Mouse (Mus musculus) adrenal gland, postnatal 14 days (tissue): ENCODE measurements around the gene Eng. TPM values are rescaled to one million over a fixed set of nuclear protein-coding genes. Genes with fewer than 3 reads are reported as not detected.

Source experiments
- DNase-seq: peaks from one replicate; pipeline ENCODE4 v3.0.0; 2021; ENCODE audit warnings: mixed read lengths
- total RNA-seq: library from RNA; stranded (reverse); gene quantifications from 2 replicates; pipeline ENCODE4 v1.2.3, GENCODE M21; 2021

Eng gene
- total RNA-seq, 1 experiment from 2014 or later = 106 TPM

DNA sequence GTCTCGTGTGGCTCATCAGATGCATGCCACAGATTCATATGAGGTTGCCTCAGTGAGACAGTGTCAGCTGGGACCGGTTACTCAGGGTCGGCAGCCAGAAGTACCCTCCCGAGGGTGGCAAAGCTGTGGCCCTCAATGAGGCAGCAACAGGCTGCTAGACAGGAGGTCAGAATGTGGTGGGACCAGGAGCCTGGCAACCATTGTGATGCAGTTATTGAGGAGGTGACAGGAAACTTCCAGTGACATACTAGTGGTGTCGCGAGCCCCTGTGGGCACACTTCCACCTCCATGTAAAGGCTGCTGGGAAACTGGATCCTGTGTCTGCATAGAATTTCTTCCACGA, 24.9 kb upstream of the Eng start, which contains the start of gene Ak1:
TSS of gene Ak1 (plus strand) at position 242 of the 343 bp plus-strand sequence.
- DNase-seq = no peak

DNA sequence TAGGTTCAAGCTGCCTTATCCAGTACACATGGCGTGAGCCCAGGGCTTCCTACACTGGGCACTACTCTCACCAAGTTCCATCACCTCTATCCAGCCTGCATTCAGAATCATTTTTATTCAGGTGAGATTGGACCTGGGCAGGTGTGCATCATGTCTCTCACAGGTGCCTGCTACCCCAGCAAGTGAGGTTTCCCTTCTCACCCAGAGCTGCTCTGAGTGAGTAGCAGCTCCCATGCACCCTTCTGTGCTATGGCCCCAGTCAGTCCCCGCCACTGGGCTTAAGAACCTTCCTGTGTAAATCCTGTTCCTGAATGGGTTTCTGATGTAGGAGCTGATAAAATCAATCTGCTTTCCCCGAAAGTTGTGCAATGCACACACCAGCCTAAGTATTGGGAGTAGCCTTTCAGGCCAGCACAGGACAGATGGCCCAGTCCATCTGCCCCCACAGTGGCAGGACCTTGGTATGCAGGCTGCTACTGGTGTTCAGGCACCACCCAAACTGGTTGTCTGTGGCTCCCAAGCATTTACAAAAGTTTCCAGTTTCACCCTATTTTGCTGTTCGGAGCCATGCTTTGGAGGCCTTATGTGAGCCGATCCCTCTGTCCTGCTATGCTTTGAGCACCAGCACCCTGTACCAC, 22.2 kb upstream of the Eng start:
- no peak for DNase-seq

DNA sequence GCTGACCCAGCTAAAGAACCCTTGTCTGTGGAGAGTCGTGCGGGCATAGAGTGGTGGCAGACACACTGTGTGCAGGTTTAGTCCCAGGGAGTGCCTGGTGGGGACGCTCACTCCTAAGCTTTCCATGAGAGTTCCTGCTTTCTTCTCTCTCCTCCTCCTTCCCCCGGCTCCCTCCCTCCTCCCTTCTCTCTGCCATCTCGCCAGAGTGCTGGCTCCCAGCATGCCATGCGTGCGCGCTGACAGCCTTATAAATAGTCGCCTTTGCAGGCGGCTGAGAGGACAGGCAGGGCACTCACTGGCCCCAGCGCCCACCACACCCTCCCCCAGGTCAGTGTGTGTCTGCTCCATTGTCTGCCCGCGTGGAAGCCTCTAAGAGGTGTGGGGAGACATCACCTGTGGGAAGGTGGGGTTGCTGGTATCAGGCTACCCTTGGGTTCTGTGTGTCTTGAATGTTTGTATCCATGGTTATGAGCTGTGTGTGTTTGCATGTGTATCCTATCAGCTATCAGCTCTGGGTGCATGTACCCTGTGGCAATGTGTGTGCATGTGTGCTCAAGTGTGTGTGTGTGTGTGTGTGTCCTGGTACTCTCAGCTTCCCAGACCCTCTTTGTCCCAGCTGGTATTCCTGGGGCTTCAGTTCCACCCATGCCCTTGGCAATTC, 21.1 kb upstream of the Eng start:
- peak; percentile 89 for DNase-seq

DNA sequence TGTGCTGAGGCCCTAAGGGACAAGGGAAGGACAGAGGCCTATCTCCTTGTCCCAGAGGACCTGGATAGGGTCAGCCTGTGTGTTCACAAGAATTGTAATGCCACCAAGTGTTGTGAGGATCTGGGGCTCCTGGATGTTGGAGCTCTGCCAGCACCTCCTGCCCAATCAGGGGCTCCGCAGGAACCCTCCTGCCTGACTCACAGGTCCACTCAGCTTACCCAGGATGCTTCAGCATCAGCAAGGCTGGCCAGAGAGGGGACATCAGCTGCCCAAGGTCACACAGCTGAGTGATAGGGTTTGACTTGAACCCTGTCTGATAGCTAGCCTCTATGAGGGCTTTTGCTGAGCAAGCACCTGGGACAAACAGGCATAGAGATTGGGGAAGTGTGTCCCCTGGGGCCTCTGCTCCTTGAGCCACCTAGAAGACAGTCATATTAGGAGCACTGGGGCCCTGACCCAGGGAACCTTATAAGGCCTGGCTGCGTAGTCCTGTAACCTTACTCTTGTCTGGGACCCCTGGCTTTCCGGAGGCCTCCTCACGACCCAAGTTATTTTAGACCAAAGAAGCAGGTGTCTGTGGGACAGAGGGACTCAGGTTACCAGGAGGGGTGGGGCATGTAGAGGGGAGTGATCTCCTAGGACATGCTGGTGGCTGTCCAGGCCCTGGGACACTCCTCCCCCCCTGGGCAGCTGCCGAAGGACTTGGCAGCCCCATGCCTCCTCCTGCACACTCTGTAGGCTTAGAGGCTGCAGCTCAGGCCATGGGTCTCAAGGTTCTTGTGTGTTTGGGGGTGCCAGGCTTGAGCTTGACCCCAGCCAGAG, 20.3 kb upstream of the Eng start:
- peak; percentile 89 for DNase-seq

DNA sequence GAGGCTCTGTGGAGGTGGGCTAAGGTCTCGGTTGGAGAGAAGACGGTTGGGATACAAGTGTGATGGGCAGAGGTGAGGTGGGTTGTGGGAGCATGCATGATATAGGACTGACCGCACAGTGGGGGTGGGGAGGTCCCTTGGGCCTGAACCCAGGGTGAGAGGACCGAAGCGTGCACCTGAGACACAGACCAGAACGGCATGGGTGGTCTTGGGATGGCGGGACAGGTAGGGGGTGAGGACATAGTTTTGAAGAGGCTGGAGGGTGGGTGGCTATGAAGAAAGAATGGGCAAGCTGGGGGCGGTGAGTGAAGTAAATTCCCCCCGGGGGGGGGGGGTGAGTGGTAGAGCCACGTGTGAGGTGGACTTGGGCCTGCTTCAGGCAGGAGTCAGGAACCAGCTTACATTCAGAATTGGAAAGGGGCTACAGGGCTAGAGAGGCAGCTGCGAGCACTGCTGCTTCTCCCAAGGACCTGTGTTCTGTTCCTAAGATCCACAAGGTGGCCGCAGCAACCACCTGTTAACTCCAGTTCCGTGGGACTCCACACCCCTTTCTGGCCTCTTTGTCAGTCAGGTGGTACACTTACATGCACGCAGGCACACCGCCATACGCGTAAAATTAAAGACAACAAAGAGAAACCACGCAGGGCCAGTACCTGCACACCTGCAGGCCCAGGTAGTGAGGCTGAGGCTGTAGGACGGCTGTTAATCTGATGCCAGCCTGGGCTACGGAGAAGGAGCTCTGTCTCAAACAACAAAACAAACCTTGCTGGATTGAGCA, 18.9 kb upstream of the Eng start:
- DNase-seq = no peak

DNA sequence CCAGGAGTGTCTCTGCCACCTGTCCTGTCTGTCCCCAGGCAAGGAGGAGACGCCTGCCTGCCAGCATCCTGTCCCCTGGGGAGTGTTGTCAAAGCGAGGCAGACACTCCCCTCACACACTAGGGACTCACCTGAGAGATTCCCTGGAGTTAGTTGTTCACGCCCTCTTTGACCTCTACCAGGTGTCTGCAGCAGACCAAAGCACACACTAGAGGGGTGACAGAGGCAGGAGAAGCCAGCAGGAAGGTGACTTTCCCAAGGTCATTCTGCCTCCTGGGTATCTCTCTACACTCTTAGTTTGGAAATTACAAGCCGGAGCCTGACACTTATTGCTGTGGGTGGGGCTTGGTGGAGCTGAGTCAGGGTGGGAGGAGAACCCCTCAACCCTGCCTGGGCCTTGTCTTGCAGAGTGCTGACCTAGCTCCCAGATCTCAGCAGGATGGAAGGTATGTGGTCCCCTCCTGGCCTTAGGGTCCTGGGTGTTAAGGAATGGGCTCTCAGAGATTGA, 18.3 kb upstream of the Eng start:
- peak; percentile 48 for DNase-seq

DNA sequence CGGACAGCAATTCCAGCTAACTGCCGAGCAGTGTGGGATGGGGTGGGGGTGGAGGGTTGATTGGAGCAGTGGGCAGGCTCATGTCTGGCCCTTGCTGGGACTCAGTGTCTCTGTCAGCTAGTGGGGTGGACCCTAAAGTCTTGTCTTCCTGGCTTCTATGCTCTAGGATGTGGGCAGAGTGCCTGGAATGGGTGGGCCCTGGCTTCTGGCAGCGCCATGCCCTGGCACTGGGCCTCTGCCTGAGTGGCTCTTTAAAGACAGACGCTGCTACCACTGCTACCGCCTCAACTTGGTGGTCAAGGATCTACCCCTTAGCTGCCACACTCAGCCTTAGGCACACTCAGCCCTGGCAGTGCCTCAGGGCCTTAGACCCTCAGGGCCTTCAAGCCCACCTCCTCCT, 17.7 kb upstream of the Eng start:
- DNase-seq = peak; percentile 83

DNA sequence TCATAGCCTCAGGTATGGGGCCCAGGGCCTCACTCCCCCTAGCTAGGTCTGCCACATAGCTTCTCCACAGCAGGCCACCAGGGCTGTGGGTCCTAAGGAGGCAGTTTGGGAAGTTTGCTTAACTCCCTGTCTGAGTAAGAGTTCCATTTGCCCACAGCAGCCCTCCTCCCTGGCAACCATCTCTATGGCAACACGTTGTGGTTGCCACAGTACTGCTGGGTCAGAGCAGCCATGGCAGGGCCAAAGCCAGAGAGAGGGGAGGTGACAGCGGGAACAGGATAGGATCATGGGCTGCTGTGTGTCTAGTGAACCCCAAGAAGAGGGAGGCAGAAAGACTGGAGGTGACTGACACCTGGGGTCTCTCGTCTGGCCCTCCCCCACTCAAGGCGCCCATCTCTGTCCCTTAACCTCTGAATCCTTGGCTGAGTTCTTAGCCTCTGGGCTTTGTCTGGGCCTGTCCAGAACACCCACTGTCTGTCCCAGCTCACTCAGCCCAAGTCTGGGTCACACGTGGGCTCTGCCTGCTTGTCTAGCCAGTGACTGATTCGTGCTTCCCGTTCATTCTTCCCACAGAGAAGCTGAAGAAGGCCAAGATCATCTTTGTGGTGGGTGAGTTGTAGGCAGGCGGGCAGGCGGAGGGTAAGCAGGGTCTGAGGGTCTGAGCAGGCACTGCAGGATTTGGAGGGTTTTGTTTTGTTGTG, 17.0 kb upstream of the Eng start:
- peak; percentile 89 for DNase-seq

DNA sequence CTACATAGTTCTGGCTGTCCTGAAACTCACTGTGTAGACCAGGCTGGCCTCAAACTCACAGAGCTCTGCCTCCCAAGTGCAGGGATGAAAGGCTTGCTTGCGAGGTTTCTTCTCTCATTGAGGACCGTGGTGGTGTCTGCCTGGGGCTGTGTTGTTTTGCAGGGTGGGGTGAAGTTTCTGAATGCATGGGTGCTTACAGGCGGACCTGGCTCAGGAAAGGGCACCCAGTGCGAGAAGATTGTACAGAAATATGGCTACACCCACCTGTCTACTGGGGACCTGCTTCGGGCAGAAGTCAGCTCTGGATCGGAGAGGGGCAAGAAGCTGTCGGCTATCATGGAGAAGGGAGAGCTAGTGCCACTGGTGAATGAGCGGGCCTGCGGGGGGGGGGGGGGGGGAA, 16.4 kb upstream of the Eng start:
- DNase-seq = no peak

DNA sequence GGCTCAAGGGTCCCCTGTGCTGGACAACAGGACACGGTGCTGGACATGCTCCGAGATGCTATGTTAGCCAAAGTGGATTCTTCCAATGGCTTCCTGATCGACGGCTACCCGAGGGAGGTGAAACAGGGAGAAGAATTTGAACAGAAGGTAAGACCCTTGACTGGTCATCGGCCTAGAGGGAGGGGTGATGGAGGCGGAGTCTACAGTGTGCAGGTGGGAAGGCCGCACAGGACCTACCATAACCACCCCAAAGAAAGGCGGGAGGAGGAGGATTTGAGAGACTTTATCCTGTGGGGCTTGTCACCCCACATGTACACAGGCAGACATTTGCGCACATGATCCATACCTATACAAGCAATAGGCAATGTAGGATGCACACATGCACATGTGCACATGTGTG, 15.3 kb upstream of the Eng start:
- no peak for DNase-seq

DNA sequence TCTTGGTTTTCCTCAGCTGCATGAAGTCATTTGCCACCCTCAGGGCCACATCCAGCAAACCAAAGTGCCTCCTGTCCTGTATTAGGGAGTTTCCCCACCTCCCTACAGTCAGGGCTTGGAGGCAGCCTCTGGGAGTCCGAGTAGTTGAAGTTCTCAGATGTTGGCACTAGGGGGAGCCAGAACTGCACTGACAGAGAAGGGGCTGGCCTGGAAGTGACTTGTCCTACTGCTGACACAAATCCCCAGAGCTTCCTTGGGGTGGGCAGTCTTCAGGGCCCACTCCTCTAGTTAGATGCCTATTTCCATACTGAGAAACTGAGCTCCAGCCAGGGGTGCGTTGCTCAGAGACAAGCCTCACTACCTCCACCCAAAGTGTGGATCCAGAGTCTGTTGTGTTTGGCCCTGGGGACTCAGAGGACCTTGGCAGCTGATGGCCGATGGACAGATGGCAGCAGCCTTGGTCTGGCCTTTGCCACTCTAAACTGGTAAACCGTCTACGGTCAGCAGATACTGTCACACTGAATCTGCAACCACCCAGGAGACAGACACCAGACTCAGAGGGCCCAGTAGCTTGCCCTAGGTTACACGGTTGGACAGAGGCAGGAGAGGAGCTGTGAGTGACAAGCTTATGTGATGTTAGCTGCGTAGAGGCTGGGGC, 14.5 kb upstream of the Eng start:
- DNase-seq = peak; percentile 91

DNA sequence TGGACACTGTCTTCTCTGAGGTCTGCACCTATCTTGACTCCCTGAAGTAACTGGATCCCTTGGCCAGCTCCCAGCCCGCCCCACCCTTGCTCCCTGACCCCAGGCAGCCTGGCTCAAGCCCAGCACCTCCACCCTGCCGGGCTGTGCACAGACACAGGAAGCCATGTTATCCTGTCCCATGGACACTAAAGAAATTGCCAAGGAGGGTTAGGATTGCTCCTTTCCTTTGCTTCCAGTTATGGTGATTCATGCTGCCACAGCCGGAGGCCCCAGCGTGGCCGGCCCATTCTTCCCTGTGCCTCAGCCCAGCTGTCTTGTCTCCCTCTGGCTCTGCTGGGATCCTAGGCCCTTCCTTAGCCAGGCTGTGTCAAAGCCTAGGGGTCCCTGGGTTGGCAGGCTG, 12.7 kb upstream of the Eng start:
- peak; percentile 57 for DNase-seq

DNA sequence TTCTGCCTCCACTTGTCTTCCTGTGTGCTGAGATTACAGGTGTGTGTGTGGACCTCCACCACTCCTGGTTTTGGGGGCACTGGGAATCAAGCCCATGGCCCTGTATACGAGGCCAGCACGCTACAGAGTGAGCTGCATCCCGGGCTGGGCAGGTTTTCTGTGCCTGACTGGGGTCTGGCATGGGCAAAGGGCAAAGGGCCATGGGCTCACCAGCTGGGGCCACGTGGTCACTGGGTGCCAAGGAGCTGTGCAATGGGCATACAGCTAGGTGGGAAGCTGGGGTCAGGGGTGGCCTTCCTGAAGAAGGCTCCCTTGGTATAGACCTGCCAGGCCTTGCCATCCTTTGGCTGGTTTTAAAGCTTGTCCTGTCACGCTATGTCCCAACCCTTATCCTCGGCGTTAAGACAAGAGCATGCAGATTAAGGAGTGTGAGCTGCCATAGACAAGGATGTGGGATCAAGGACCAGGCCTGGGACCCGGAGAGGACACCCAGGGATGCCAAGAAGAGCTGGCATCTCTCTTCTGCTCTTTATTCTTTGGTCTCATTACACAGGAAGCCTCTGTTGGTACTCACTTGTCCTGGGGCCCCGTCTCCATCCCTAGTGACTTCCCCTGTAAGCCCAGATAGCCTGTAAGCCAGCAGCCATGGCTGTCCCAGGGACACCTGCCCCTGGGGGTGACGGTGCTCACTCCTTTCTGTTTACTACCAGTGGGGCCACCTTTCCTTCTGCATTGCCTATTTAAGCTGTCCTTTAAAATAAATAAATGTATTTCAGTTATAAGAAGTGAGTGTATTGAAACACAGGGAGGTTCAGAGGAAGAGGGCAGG, 11.9 kb upstream of the Eng start:
- no peak for DNase-seq

DNA sequence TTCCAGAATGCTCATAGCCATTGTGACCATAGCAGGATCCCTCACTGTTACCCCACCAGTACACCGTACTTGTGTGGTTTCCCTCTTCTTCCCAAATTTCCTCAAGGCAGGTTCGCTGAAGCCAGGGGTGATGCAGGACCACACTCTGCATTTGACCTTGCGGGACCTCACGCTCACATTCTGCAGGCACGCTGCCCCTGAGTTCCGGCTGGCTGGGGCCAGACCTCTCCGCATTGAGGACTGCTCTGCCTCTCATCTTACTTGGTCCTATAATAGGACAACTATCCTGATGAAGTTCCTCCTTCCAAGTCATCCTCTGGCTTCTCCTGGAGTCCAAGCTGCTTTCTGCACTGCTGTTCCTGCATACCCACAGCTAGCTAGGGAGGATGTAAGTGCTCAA, 9.8 kb upstream of the Eng start:
- DNase-seq = no peak

DNA sequence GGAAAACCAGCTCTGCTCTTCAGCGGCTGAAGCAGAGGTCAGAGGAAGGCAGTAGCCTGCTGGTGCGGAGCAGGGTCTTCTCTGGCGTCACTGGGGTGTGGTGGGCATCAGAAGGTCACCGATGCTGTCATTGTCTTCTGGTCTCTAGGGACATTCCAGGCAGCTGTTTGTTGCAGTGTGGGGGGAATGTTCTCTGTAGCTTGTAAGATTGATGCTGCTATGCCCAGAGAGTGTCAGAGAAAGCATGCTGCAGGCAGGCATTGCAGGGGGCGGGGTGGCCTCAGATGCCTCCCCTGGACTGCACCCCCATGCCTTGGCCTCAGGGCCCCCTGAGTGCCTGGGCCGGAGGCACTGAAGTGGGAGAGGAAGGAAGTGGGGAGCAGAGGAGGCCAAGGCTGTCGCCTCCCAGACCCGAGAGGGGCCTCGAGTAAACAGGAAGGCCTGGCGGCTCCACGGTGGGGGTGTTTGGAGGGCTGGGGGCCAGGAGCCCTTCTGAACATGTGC, 8.6 kb upstream of the Eng start:
- DNase-seq = peak; percentile 79

DNA sequence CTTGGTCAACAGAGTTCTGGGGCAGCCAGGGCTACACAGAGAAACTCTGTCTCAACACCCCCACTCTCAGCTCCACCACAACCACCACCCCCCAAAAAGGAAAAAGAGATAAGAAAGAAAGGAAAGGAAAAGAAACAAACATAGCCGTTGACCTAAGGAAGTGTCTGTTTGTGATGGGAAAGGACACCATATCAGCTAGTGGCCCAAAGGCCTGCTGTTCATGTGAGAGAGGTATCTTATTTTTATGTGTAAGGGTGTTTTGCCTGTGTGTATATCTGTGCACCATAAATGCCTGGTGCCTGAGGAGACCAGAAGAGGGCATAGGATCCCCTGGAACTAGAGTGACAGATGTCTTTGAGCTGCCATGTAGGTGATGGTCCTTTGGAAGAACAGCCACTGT, 6.8 kb upstream of the Eng start:
- DNase-seq = no peak

DNA sequence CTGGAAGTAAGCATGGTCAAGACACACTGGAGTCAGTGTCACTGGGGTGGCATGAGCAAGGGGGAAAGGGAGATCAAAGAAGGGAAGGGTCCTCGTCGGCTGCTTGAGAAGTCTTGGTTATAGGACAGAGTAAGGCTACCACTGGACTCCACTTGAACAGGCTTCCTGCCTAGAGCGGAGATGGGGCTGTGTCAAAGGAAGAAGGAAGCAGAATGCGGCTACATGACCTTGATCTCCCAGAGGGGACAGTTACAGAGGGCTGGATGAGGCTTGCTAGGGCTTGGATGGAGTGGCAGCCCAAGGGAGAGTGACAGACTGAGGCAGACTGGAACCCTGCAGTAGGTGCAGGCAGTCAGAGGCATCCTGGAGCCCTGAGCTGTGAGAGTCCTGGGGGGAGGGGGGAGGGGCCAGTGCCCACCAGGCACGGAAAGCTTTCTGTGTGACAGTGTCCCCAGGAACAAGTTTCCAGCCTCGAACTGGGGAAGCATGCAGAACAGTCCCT, 5.8 kb upstream of the Eng start:
- peak; percentile 28 for DNase-seq

DNA sequence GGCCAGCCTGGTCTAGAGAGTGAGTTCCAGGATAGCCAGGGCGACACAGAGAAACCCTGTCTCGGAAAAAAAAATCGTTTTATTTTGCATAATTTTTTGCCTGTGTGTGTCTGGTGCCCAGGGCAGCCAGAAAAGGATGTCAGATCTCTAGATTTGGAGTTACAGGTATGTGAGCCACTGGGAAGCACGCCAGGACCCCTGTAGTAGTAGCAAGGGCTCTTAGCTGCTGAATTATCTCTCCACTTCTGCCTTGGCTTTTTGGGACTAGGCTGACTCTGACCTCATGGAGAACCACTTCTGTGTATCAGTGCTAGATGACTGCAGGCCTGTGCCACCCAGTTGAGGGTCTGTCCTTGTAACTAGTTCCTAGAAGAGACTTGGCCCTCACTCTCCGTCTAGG, 4.6 kb upstream of the Eng start:
- DNase-seq = no peak

DNA sequence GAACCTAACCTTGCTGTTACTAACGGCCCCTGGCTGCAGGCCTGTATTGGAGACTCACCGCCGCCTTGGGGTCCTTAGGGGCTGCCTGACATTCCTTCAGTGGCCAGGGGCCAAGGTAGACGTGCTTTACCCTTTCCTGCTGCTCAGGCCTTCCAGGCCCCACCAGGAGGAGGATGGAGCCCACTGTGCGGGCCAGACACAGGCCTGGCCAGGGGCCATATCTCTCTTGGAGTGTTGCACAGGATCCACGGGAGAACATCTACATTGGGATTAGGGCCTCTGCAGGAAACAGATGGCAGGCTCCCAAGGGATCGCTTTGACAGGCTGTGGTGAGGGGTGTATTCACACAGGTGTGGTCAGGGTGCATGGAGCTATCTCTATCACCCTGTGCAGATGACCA, 3.6 kb upstream of the Eng start:
- peak; percentile 56 for DNase-seq

DNA sequence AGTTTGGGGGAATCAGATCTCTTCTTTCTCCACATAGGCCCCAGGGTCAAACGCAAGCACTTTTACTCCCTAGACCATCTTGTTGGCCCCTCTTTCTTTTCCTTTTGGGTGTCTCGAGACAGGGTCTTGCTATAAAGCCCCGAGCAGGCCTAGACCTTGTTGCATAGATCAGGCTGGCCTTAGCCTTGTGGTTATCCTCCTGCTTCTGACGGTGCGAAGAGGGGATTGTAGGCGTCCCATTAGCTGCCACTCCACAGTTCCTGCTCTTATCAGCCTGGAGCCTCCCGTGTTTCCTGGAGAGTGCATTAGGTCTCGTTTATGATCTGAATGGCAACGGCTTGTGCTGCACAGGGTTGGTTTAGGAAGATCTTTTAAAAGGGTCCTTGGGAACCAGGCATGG, 2.3 kb upstream of the Eng start:
- DNase-seq = no peak
